Mouse (Mus musculus): ENCODE data around the gene Cxcl3. TPM values are rescaled to one million over a fixed set of nuclear protein-coding genes. Genes with fewer than 3 reads are reported as not detected.

The Cxcl3 gene
- polyA plus RNA-seq, 1 experiment from 2014 or later = not detected

- no peaks in the 10 kb centered on the region for H3K9me3 ChIP-seq
- no peak overlapping the region for H3K9ac ChIP-seq (replicated peaks)
- H3K4me1 ChIP-seq = no peaks in the 10 kb centered on the region
- no peaks in the 10 kb centered on the region for H3K27me3 ChIP-seq
- no peaks in the 10 kb centered on the region for H3K36me3 ChIP-seq
- H3K4me3 ChIP-seq = no peak overlapping the region
- no peak overlapping the region for H3K4me2 ChIP-seq (replicated peaks)
- no peak for ATAC-seq (ENCODE audit: low FRiP score, low read depth)
- no peak overlapping the region for H3K27ac ChIP-seq (replicated peaks)
Measured at GRCm38 (mm10) chr5:90804574-90804973, 18.7 kb downstream of the Cxcl3 start.

GRCm38 (mm10) chr5:90806050-90806449 is 20.1 kb downstream of the Cxcl3 start:
- no peaks in the 10 kb centered on the region for H3K36me3 ChIP-seq
- no peak overlapping the region for H3K27ac ChIP-seq (replicated peaks)
- no peaks in the 10 kb centered on the region for H3K27me3 ChIP-seq
- ATAC-seq (ENCODE audit: low FRiP score, low read depth) = no peak
- no peak overlapping the region for H3K4me3 ChIP-seq
- H3K4me1 ChIP-seq = no peaks in the 10 kb centered on the region
- no peak overlapping the region for H3K4me2 ChIP-seq (replicated peaks)
- no peaks in the 10 kb centered on the region for H3K9me3 ChIP-seq
- H3K9ac ChIP-seq (replicated peaks) = no peak overlapping the region

GRCm38 (mm10) chr5:90807176-90807950 is 21.5 kb downstream of the Cxcl3 start:
- H3K4me2 ChIP-seq (replicated peaks) = no peak overlapping the region
- WGBS = 85% methylated on average over 3 of the region's 3 CpGs
- H3K36me3 ChIP-seq = no peaks in the 10 kb centered on the region
- no peaks in the 10 kb centered on the region for H3K4me1 ChIP-seq
- H3K9ac ChIP-seq (replicated peaks) = no peak overlapping the region
- ATAC-seq (ENCODE audit: low FRiP score, low read depth) = no peak
- H3K9me3 ChIP-seq = no peaks in the 10 kb centered on the region
- no peak overlapping the region for H3K27ac ChIP-seq (replicated peaks)
- H3K4me3 ChIP-seq = no peak overlapping the region
- no peaks in the 10 kb centered on the region for H3K27me3 ChIP-seq

- Histone ChIP-seq H3K9me3 (no peaks in the 10 kb centered on the region), H3K27ac (replicated peaks) (no peak overlapping the region), H3K4me2 (replicated peaks) (no peak overlapping the region), H3K27me3 (no peaks in the 10 kb centered on the region), H3K4me3 (no peak overlapping the region), H3K36me3 (no peaks in the 10 kb centered on the region), H3K9ac (replicated peaks) (no peak overlapping the region), H3K4me1 (no peaks in the 10 kb centered on the region)
- no peak for ATAC-seq (ENCODE audit: low FRiP score, low read depth)
Measured at GRCm38 (mm10) chr5:90819756-90820155, 33.9 kb downstream of the Cxcl3 start.

GRCm38 (mm10) chr5:90832145-90832767 is 46.4 kb downstream of the Cxcl3 start:
- Histone ChIP-seq H3K9me3 (no peaks in the 10 kb centered on the region), H3K36me3 (no peaks in the 10 kb centered on the region), H3K9ac (replicated peaks) (no peak overlapping the region), H3K4me3 (no peak overlapping the region), H3K27ac (replicated peaks) (no peak overlapping the region), H3K27me3 (no peaks in the 10 kb centered on the region), H3K4me2 (replicated peaks) (no peak overlapping the region), H3K4me1 (no peaks in the 10 kb centered on the region)
- ATAC-seq (ENCODE audit: low FRiP score, low read depth) = no peak
- 84% methylated on average over 11 of the region's 11 CpGs for WGBS

- Histone ChIP-seq H3K36me3 (no peaks in the 10 kb centered on the region), H3K4me1 (no peaks in the 10 kb centered on the region), H3K4me2 (replicated peaks) (no peak overlapping the region), H3K27ac (replicated peaks) (no peak overlapping the region), H3K27me3 (no peaks in the 10 kb centered on the region), H3K9me3 (no peaks in the 10 kb centered on the region), H3K4me3 (no peak overlapping the region), H3K9ac (replicated peaks) (no peak overlapping the region)
- 90% methylated on average over 8 of the region's 8 CpGs for WGBS
- ATAC-seq (ENCODE audit: low FRiP score, low read depth) = no peak
Measured at GRCm38 (mm10) chr5:90832768-90833388, 47.0 kb downstream of the Cxcl3 start.

GRCm38 (mm10) chr5:90834436-90834835 is 48.5 kb downstream of the Cxcl3 start:
- ATAC-seq (ENCODE audit: low FRiP score, low read depth) = no peak
- no peaks in the 10 kb centered on the region for H3K36me3 ChIP-seq
- 90% methylated on average over 4 of the region's 4 CpGs for WGBS

GRCm38 (mm10) chr5:90838582-90838981 is 52.7 kb downstream of the Cxcl3 start:
- Histone ChIP-seq H3K4me2 (replicated peaks) (no peak overlapping the region), H3K27ac (replicated peaks) (no peak overlapping the region), H3K27me3 (no peaks in the 10 kb centered on the region), H3K4me3 (no peak overlapping the region), H3K36me3 (no peaks in the 10 kb centered on the region), H3K4me1 (no peaks in the 10 kb centered on the region), H3K9ac (replicated peaks) (no peak overlapping the region), H3K9me3 (no peaks in the 10 kb centered on the region)
- WGBS = 84% methylated on average over 5 of the region's 5 CpGs
- no peak for ATAC-seq (ENCODE audit: low FRiP score, low read depth)

More at GRCm38 (mm10) chr5:90834436-90834835, 48.5 kb downstream of the Cxcl3 start:
- H3K27ac ChIP-seq (replicated peaks) = no peak overlapping the region
- H3K27me3 ChIP-seq = no peaks in the 10 kb centered on the region
- no peak overlapping the region for H3K4me3 ChIP-seq
- no peak overlapping the region for H3K9ac ChIP-seq (replicated peaks)
- no peaks in the 10 kb centered on the region for H3K4me1 ChIP-seq
- no peak overlapping the region for H3K4me2 ChIP-seq (replicated peaks)
- no peaks in the 10 kb centered on the region for H3K9me3 ChIP-seq

Small RNA genes lying within 50 kb of the gene (microRNA-seq; reads per million reads assigned to microRNA genes)
- not detected for gene Gm24322

Other genes with a start within 250 kb of the Cxcl3 start
- gene 5830473C10Rik, start 225.0 kb upstream of the Cxcl3 start, polyA plus RNA-seq (2016; fragmentation: Nextera tagmentation; extraction: Ambion mirVana) = not detected in 2 replicates
- gene Rassf6, start 145.4 kb upstream of the Cxcl3 start, polyA plus RNA-seq (2016; fragmentation: Nextera tagmentation; extraction: Ambion mirVana) = 0.29 and 0.63 TPM in 2 replicates
- gene Cxcl5, start 26.7 kb upstream of the Cxcl3 start, polyA plus RNA-seq (2016; fragmentation: Nextera tagmentation; extraction: Ambion mirVana) = 0.14 TPM in 1 of 2 replicates, not detected in the other
- gene Ppbp, start 17.6 kb upstream of the Cxcl3 start, polyA plus RNA-seq (2016; fragmentation: Nextera tagmentation; extraction: Ambion mirVana) = 6.3 and 6.6 TPM in 2 replicates
- gene Pf4, start 13.7 kb upstream of the Cxcl3 start, polyA plus RNA-seq (2016; fragmentation: Nextera tagmentation; extraction: Ambion mirVana) = 60.2 and 74.4 TPM in 2 replicates
- gene Cxcl15, start 8.4 kb downstream of the Cxcl3 start, polyA plus RNA-seq (2016; fragmentation: Nextera tagmentation; extraction: Ambion mirVana) = not detected in 2 replicates
- gene Cxcl1, start 105.1 kb downstream of the Cxcl3 start, polyA plus RNA-seq (2016; fragmentation: Nextera tagmentation; extraction: Ambion mirVana) = not detected in 2 replicates
- not detected in 2 replicates for gene Cxcl2, start 117.8 kb downstream of the Cxcl3 start, polyA plus RNA-seq (2016; fragmentation: Nextera tagmentation; extraction: Ambion mirVana)
- gene Mthfd2l, start 145.0 kb downstream of the Cxcl3 start, polyA plus RNA-seq (2016; fragmentation: Nextera tagmentation; extraction: Ambion mirVana) = 110 and 116 TPM in 2 replicates
- 0.13 TPM in 1 of 2 replicates, not detected in the other for gene Epgn, start 241.4 kb downstream of the Cxcl3 start, polyA plus RNA-seq (2016; fragmentation: Nextera tagmentation; extraction: Ambion mirVana)